Mouse (Mus musculus): ENCODE results near the gene Chuk.

GRCm38 (mm10) chr19:44074986-44075385 lies 32.3 kb downstream of the Chuk start:
- TF ChIP-seq POLR2A (IDR thresholded peaks at IDR 0.05; ENCODE audit: borderline replicate concordance, low read depth, low read length) (no peak), CTCF (IDR thresholded peaks at IDR 0.05; ENCODE audit: low read depth, low read length) (no peak)
